Mouse (Mus musculus) liver, embryonic 14.5 days (tissue): ENCODE measurements around the gene Actrt2. TPM values are rescaled to one million over a fixed set of nuclear protein-coding genes. Genes with fewer than 3 reads are reported as not detected.

Experiments
- ATAC-seq: fragments of 200-750 bp; cut with Nextera tagmentation; 2 replicates; pipeline ENCODE4 v1.8.0; 2017; ENCODE audit warnings: moderate number of reproducible peaks, mild to moderate bottlenecking, moderate library complexity; ENCODE audit not compliant: insufficient read depth
- DNase-seq, 3 experiments: peaks; one replicate each; pipeline ENCODE4 v3.0.0-alpha.2; 2012 to 2013; ENCODE audit warnings: low read depth in 3 of 3, low spot score in 3 of 3
- H3K27ac ChIP-seq: fragments of 300-500 bp; sonication (generic); 2 replicates; pipeline ENCODE4 v1.5.1; 2014; ENCODE audit warnings: moderate library complexity, mild to moderate bottlenecking, control low read depth, inconsistent platforms
- H3K27me3 ChIP-seq: fragments of 300-500 bp; sonication (generic); 2 replicates; pipeline ENCODE4 v1.6.1; 2014; ENCODE audit warnings: mild to moderate bottlenecking, low read length, moderate library complexity; ENCODE audit not compliant: control insufficient read depth, insufficient read depth
- H3K36me3 ChIP-seq: fragments of 300-500 bp; sonication (generic); replicated peaks from 2 replicates; pipeline ENCODE4 v1.6.1; 2014; ENCODE audit warnings: low read depth; ENCODE audit not compliant: control insufficient read depth, insufficient read depth
- H3K4me1 ChIP-seq, 2 experiments: fragments of 200-500 bp in 1 of 2; fragments of 300-500 bp in 1 of 2; sonication (generic) in 1 of 2; replicated peaks; 2 replicates each; pipeline ENCODE4 v1.6.1; 2012 to 2014; ENCODE audit warnings: antibody characterized with exemption in 1 of 2, inconsistent platforms in 1 of 2, low read length in 1 of 2; ENCODE audit not compliant: control insufficient read depth in 2 of 2, insufficient read depth in 2 of 2
- H3K4me2 ChIP-seq: fragments of 300-500 bp; sonication (generic); 2 replicates; pipeline ENCODE4 v1.6.1; 2014; ENCODE audit warnings: low read depth, mild to moderate bottlenecking, control low read depth, moderate library complexity
- H3K4me3 ChIP-seq, 2 experiments: fragments of 200-500 bp in 1 of 2; fragments of 300-500 bp in 1 of 2; sonication (generic) in 1 of 2; 2 replicates each; pipeline ENCODE4 v1.5.1; 2012 to 2014; ENCODE audit warnings: low read depth in 2 of 2, low read length in 2 of 2, mild to moderate bottlenecking in 2 of 2, control low read depth in 1 of 2, inconsistent platforms in 1 of 2, moderate library complexity in 1 of 2; ENCODE audit not compliant: insufficient read depth in 1 of 2
- H3K9ac ChIP-seq: fragments of 300-500 bp; sonication (generic); replicated peaks from 2 replicates; pipeline ENCODE4 v1.6.1; 2014; ENCODE audit warnings: mild to moderate bottlenecking, control low read depth, moderate library complexity
- H3K9me3 ChIP-seq: fragments of 300-500 bp; sonication (generic); 2 replicates; pipeline ENCODE4 v1.6.1; 2016; ENCODE audit warnings: low read length, mixed read lengths; ENCODE audit not compliant: control insufficient read depth
- CTCF ChIP-seq: IDR thresholded peaks from 2 replicates; pipeline ENCODE4 v1.5.1; 2016; ENCODE audit warnings: antibody characterized with exemption, low read depth, control low read depth
- EP300 ChIP-seq: IDR thresholded peaks from 2 replicates; pipeline ENCODE4 v1.6.1; 2016; ENCODE audit warnings: antibody characterized with exemption, low read depth
- WGBS: fragments of 180-500 bp; shearing (Covaris S2); extraction: QIAGEN DNeasy Blood & Tissue Kit; methylation state at CpG from one replicate; pipeline ENCODE4 v1.1.7; 2014; ENCODE audit not compliant: insufficient replicate concordance; 5-methylcytosine and 5-hydroxymethylcytosine counted together
- polyA plus RNA-seq, 2 experiments: library from polyadenylated mRNA; depleted of rRNA in 1 of 2; stranded (reverse) in 1 of 2; unstranded in 1 of 2; fragments of >200 nt; fragmentation: Nextera tagmentation in 1 of 2; extraction: Ambion mirVana in 1 of 2; gene quantifications; 2 replicates each; pipeline versions ENCODE4 v1.2.1 to v1.2.3; 2012 to 2014

Actrt2 gene
- polyA plus RNA-seq, 2 experiments, result not detected

DNA sequence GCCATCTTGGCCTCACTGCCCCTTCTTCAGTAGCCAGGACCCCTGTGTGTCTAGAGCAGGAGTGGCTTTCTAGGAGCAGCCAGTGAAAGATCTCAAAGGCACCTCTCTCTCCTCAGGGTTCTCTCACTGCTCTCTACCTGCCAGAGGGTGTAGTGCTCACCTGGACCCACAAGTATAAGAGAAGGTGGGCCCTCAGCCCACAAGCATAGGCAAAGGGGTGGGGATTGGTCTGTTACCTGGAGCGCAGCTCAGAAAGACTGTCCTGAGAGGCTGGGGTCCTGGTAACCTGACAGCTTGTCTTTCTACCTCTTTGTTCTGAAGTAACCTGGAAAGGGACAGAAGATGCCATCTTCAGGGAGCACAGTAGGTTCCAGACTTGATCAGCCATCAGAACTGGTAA lies 31.0 kb upstream of the Actrt2 start:
- Histone ChIP-seq H3K27me3 (no peaks in the 10 kb centered on the region), H3K4me2 (no peak overlapping the region), H3K4me1 (no peaks in the 10 kb centered on the region), H3K9me3 (no peaks in the 10 kb centered on the region), H3K9ac (no peak overlapping the region), H3K4me3 (no peak overlapping the region), H3K36me3 (no peaks in the 10 kb centered on the region), H3K27ac (no peak overlapping the region)
- ATAC-seq, result no peak
- no peak for DNase-seq
- TF ChIP-seq EP300 (no peak), CTCF (no peak)
- WGBS, result 79% methylated on average over 1 of the region's 1 CpGs

DNA sequence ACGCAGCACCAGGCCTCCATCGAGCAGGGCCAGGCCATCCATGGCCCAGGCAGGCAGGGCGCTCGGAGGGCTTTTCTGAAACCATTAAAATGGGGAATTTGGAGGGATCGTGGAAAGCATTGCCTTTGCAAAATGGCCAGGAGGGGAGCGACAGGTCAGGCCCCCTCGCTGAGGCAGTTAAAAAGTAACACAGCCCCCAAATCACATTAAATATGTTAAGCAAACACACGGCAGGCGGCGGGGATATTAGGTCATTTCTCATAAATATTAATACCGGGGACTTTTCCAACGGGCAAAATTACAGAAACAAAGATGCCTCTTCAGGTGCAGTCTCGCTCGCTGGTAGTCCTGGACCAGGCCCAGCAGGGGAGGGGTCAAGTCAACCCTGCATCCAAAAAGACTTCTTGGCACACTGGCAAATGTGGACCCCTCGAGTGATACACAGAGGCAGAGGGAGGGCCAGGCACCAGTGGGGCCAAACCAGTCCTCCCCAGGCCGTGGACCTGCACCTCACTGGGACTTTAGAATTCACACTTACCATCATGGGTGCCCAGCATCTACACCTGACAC lies 30.4 kb upstream of the Actrt2 start:
- WGBS, result 69% methylated on average over 16 of the region's 16 CpGs
- no peaks in the 10 kb centered on the region for H3K27me3 ChIP-seq
- H3K4me1 ChIP-seq, result no peaks in the 10 kb centered on the region
- no peak for ATAC-seq
- DNase-seq, result no peak
- H3K27ac ChIP-seq, result no peak overlapping the region
- no peak overlapping the region for H3K4me2 ChIP-seq
- no peak overlapping the region for H3K4me3 ChIP-seq
- no peaks in the 10 kb centered on the region for H3K36me3 ChIP-seq
- H3K9ac ChIP-seq, result no peak overlapping the region
- no peak for TF ChIP-seq EP300
- TF ChIP-seq CTCF, result no peak
- H3K9me3 ChIP-seq, result no peaks in the 10 kb centered on the region

DNA sequence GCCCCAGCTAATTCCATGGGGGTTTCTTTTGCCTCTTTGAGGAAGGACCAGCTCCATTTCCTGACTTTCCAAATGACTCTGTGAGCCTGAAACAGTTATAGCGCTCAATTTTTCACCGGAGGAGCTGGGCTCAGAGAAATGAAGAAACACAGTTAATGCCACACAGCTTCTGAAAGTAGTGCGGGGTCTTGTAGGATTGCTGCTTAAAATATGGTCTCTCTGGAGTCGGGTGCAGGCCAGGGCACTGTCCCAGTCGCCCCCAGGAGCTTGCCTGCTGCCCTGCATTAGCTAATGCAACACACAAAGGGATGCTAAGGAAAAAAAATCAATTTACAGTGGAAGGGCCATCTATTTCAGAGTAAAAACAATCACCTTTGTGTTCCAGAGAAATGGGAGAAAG lies 29.8 kb upstream of the Actrt2 start:
- DNase-seq (no peak), ATAC-seq (no peak)
- H3K4me2 ChIP-seq, result no peak overlapping the region
- H3K27me3 ChIP-seq, result no peaks in the 10 kb centered on the region
- H3K9me3 ChIP-seq, result no peaks in the 10 kb centered on the region
- no peak overlapping the region for H3K9ac ChIP-seq
- 57% methylated on average over 5 of the region's 5 CpGs for WGBS
- H3K27ac ChIP-seq, result no peak overlapping the region
- TF ChIP-seq CTCF, result no peak
- TF ChIP-seq EP300, result no peak
- H3K4me1 ChIP-seq, result no peaks in the 10 kb centered on the region
- no peak overlapping the region for H3K4me3 ChIP-seq
- no peaks in the 10 kb centered on the region for H3K36me3 ChIP-seq

DNA sequence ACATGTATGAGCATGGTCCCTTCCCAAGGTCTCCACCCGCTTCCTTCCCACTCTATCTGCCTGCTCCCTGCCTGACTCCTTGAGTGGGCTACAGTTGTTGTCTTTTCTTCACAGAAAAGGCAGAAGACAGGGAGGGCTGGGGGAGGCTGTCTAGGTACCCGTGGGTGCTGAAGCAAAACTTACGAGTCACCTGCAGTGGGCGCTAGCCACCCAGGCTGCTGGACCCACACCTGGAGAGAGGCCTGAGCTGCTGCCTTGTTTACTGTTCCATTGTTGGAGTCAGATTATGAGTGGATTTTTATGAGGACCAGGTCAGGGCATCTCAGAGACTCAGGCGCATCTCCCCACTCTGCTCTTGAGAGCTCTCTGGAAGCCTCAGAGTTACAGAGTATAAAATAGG lies 28.9 kb upstream of the Actrt2 start:
- Histone ChIP-seq H3K27me3 (no peaks in the 10 kb centered on the region), H3K4me1 (no peaks in the 10 kb centered on the region), H3K9ac (no peak overlapping the region), H3K4me3 (no peak overlapping the region), H3K9me3 (no peaks in the 10 kb centered on the region), H3K27ac (no peak overlapping the region), H3K36me3 (no peaks in the 10 kb centered on the region), H3K4me2 (no peak overlapping the region)
- WGBS, result 52% methylated on average over 5 of the region's 5 CpGs
- ATAC-seq, result no peak
- TF ChIP-seq CTCF (peak; percentile 33; the same call in 1 of the 2 replicates), EP300 (no peak)
- no peak for DNase-seq

DNA sequence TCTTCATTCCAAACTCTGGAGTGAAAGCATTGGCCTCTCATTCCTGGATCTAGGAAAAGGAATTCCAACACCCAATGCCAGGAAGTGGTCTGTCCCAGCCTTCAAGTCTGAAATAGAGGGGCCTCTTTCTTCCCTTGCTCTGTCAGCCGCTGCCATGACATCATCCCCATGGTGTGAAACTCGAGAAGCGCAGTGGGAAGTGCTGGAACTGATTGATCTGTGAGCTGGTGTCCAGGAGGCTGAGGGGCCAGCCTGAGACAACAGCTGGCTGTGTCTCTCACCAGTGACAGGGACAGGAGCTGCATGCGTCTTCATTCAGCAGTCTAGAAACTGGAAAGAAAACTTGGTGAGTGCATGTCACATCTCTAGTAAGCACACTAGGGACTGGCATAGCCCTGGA lies 28.5 kb upstream of the Actrt2 start:
- no peak overlapping the region for H3K27ac ChIP-seq
- 7% methylated on average over 4 of the region's 4 CpGs for WGBS
- H3K4me1 ChIP-seq, result no peaks in the 10 kb centered on the region
- no peaks in the 10 kb centered on the region for H3K9me3 ChIP-seq
- no peaks in the 10 kb centered on the region for H3K36me3 ChIP-seq
- no peaks in the 10 kb centered on the region for H3K27me3 ChIP-seq
- no peak for DNase-seq
- TF ChIP-seq EP300, result no peak
- no peak for TF ChIP-seq CTCF
- no peak overlapping the region for H3K4me3 ChIP-seq
- no peak for ATAC-seq
- no peak overlapping the region for H3K9ac ChIP-seq
- no peak overlapping the region for H3K4me2 ChIP-seq
